Mouse (Mus musculus): ENCODE results near the gene Ptprm. TPM values are rescaled to one million over a fixed set of nuclear protein-coding genes. Genes with fewer than 3 reads are reported as not detected.

The Ptprm gene
- polyA plus RNA-seq, 1 experiment from 2014 or later, result 14.3 TPM

DNA sequence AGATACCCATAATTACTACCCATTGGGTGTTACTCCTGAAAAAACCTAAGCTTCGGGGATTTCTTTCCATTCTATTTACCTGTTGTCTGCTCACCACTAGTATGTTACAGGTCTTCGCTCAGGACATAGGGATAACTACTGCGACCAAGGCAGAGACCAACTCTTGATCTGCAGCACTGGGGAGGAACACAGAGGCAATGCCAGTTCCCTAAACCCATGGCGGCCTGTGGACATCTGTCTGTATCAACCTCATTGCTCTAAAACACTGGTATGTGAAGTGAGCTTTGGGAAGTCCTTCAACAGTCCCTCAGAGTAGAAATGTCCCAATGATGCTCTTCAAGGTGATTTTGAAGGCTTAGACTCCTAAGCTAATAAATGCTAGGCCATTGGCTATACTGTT lies 221.2 kb downstream of the Ptprm start:
- peaks cover 15% of the 10 kb centered on the region for H3K4me1 ChIP-seq
- H3K4me3 ChIP-seq, result no peak overlapping the region
- no peak for ATAC-seq (ENCODE audit: insufficient number of reproducible peaks, insufficient read depth, low FRiP score, low TSS enrichment, low read depth)
- H3K27me3 ChIP-seq, result no peaks in the 10 kb centered on the region
- H3K27ac ChIP-seq, result no peak overlapping the region
- no peak overlapping the region for H3K4me2 ChIP-seq
- H3K36me3 ChIP-seq, result no peaks in the 10 kb centered on the region
- H3K9me3 ChIP-seq, result no peaks in the 10 kb centered on the region
- no peak overlapping the region for H3K9ac ChIP-seq
- WGBS, result 91% methylated on average over 4 of the region's 4 CpGs

DNA sequence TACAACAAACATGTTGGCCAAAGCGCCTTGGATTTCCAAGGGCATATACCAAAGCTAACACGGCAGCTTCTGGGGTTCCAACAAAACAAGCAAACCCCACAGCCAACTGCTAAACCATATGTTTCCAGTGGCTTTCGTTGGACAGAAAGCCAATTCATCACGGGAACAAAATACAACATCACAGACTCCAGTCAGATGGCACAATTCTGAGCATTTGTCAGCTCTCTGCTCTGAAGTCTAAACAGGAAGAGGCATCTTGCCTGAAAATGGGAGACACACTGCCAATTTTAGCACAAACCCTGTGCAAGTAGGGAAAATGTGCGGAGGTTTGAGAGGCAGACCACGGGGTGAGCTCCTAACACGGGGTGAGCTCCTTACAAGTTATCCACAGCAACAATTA lies 226.7 kb downstream of the Ptprm start:
- Histone ChIP-seq H3K36me3 (no peaks in the 10 kb centered on the region), H3K4me1 (peaks cover 24% of the 10 kb centered on the region), H3K4me2 (no peak overlapping the region), H3K27ac (no peak overlapping the region), H3K9me3 (no peaks in the 10 kb centered on the region), H3K9ac (no peak overlapping the region), H3K27me3 (no peaks in the 10 kb centered on the region), H3K4me3 (no peak overlapping the region)
- no peak for ATAC-seq (ENCODE audit: insufficient number of reproducible peaks, insufficient read depth, low FRiP score, low TSS enrichment, low read depth)
- 64% methylated on average over 7 of the region's 7 CpGs for WGBS

DNA sequence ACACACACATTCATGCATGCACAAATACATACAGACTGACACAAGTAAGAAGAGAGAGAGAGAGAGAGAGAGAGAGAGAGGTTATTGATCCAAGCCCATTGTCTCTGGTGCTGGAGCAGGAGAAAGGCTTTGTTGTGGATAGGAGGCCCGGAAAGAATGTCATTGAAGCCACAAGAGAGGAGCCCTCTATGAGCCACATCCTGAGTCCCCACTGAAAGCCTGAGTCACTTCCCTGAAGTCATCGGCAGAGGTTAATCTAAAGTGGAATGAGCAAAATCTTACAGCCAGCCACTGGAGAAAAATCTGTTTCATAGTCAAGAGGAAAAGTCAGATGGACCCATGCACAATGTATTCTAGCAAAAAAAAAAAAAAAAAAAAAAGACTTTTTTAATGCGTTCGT lies 228.7 kb downstream of the Ptprm start:
- H3K9me3 ChIP-seq, result no peaks in the 10 kb centered on the region
- no peak overlapping the region for H3K27ac ChIP-seq
- H3K4me3 ChIP-seq, result no peak overlapping the region
- no peak overlapping the region for H3K4me2 ChIP-seq
- H3K9ac ChIP-seq, result no peak overlapping the region
- peaks cover 24% of the 10 kb centered on the region for H3K4me1 ChIP-seq
- no peaks in the 10 kb centered on the region for H3K27me3 ChIP-seq
- no peak for ATAC-seq (ENCODE audit: insufficient number of reproducible peaks, insufficient read depth, low FRiP score, low TSS enrichment, low read depth)
- 40% methylated on average over 4 of the region's 4 CpGs for WGBS
- H3K36me3 ChIP-seq, result no peaks in the 10 kb centered on the region

DNA sequence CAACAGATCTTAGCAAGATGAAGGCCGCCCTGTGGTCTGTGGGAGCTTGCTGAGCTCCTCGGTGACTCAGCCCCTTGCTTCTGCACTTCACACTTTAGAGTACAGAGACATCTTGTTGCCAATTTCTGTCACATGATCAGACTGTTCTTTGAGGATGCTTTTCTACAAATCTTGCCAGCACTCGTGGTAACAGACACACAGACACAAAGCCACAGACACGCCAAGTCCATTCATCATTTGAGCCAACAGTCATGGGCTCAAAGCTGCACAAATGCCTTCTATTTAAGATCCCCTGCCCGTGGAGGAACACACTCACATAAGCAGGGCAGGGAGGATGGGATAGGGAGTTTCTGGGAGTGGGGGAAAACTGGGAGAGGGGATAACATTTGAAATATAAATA lies 230.0 kb downstream of the Ptprm start:
- H3K9ac ChIP-seq, result no peak overlapping the region
- H3K27ac ChIP-seq, result no peak overlapping the region
- no peak overlapping the region for H3K4me2 ChIP-seq
- peaks cover 24% of the 10 kb centered on the region for H3K4me1 ChIP-seq
- no peaks in the 10 kb centered on the region for H3K36me3 ChIP-seq
- H3K27me3 ChIP-seq, result no peaks in the 10 kb centered on the region
- H3K4me3 ChIP-seq, result no peak overlapping the region
- ATAC-seq (ENCODE audit: insufficient number of reproducible peaks, insufficient read depth, low FRiP score, low TSS enrichment, low read depth), result no peak
- no peaks in the 10 kb centered on the region for H3K9me3 ChIP-seq
- 65% methylated on average over 5 of the region's 5 CpGs for WGBS

DNA sequence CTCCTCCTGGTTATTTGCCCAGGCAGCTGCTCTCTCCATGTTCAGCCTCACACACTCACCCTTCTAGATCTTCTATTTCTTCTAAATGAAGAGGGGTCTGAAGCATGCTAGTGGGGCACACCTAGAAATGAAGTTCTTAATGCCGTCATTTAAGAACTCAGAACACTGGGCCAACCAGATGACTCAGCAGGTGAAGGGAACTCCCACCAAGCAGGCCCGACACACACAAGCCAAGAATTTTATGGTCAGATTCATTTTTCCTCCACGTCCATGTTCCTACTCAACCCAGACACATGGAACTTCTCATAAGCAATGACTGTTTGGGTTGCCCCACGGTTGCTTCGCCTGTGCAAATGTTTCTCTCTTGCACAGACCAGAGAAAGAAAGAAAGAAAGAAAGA lies 230.5 kb downstream of the Ptprm start:
- Histone ChIP-seq H3K4me1 (peaks cover 24% of the 10 kb centered on the region), H3K4me2 (no peak overlapping the region), H3K9me3 (no peaks in the 10 kb centered on the region), H3K36me3 (no peaks in the 10 kb centered on the region), H3K27ac (no peak overlapping the region), H3K4me3 (no peak overlapping the region), H3K9ac (no peak overlapping the region), H3K27me3 (no peaks in the 10 kb centered on the region)
- no peak for ATAC-seq (ENCODE audit: insufficient number of reproducible peaks, insufficient read depth, low FRiP score, low TSS enrichment, low read depth)
- 82% methylated on average over 5 of the region's 5 CpGs for WGBS

DNA sequence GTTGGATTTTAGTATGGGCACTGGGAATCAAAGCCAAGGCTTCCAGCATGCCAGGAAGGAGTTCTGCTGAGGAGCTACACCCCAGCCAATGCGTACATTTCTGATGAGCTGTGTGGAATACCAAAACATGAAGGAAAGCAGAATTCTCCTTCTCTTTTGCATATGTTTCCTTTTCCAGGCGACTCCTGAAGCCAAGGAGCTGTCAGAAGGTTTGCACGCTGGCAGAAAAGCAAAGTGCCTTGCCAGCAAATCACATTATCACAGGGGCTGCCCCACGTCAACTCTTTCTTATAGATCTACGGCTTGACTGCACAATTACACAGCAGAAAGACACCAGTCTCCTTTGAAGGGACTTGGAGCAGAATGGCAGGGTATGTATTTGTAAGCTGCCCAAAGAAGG lies 233.4 kb downstream of the Ptprm start:
- Histone ChIP-seq H3K4me2 (no peak overlapping the region), H3K27ac (no peak overlapping the region), H3K9me3 (no peaks in the 10 kb centered on the region), H3K36me3 (no peaks in the 10 kb centered on the region), H3K9ac (no peak overlapping the region), H3K4me3 (no peak overlapping the region), H3K4me1 (peaks cover 7% of the 10 kb centered on the region), H3K27me3 (no peaks in the 10 kb centered on the region)
- no peak for ATAC-seq (ENCODE audit: insufficient number of reproducible peaks, insufficient read depth, low FRiP score, low TSS enrichment, low read depth)
- WGBS, result 71% methylated on average over 5 of the region's 5 CpGs

DNA sequence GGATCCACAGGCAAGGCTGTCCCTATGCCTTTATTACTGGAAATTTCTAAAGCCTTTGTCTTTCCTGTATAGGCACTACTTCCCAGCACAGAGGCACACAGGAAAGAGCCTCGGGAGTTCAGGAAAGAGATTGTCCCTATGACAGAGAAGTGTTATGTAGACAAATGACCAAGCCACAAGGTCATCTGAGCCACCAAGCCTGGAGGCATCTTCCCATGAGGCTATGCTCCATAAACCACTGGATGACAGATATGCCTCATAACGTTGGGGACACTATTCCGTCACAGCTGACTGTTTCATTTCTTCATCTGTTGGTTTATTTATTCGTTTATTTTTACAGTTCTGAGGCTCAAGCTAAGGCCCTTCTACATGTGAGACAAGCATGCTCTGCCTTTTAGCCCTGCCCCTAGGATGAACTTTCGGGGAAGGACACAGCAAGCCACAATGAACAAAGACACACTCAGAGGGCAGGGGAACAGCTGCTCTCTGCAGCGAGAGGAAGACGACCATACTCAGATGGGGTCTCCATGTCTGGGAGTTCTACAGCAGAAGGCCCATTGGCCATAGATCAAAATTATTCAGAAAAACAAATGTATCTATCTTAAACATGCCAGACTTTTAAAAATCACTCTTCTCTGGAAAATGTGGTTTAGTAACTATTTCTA lies 235.4 kb downstream of the Ptprm start:
- H3K9ac ChIP-seq, result no peak overlapping the region
- no peaks in the 10 kb centered on the region for H3K36me3 ChIP-seq
- no peaks in the 10 kb centered on the region for H3K27me3 ChIP-seq
- no peak overlapping the region for H3K4me3 ChIP-seq
- H3K27ac ChIP-seq, result no peak overlapping the region
- WGBS, result 46% methylated on average over 7 of the region's 7 CpGs
- peaks cover 10% of the 10 kb centered on the region; the same call in 1 of the 2 replicates for H3K4me1 ChIP-seq
- no peak for ATAC-seq (ENCODE audit: insufficient number of reproducible peaks, insufficient read depth, low FRiP score, low TSS enrichment, low read depth)
- H3K9me3 ChIP-seq, result no peaks in the 10 kb centered on the region
- no peak overlapping the region for H3K4me2 ChIP-seq

DNA sequence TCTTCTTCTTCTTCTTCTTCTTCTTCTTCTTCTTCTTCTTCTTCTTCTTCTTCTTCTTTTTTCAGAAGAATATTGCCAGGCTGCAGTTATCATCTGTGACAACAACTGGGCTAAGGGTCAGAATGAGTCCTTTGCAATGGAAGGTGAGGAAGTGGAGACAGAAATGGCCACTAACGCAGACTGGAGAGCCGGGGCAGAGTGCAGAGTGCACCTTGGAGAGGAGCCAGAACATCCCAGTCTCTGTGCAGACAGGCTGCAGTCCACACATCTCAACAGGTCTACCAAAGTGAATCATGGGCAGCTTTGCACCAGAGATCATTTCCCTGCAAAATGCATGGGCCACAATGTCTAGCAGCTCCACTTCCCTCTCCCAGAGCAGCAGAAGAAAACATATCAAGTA lies 239.4 kb downstream of the Ptprm start:
- WGBS, result 92% methylated on average over 2 of the region's 2 CpGs
- Histone ChIP-seq H3K4me1 (peaks cover 7% of the 10 kb centered on the region; the same call in 1 of the 2 replicates), H3K27ac (no peak overlapping the region), H3K36me3 (no peaks in the 10 kb centered on the region), H3K4me3 (no peak overlapping the region), H3K4me2 (no peak overlapping the region), H3K27me3 (no peaks in the 10 kb centered on the region), H3K9me3 (no peaks in the 10 kb centered on the region), H3K9ac (no peak overlapping the region)
- ATAC-seq (ENCODE audit: insufficient number of reproducible peaks, insufficient read depth, low FRiP score, low TSS enrichment, low read depth), result no peak

DNA sequence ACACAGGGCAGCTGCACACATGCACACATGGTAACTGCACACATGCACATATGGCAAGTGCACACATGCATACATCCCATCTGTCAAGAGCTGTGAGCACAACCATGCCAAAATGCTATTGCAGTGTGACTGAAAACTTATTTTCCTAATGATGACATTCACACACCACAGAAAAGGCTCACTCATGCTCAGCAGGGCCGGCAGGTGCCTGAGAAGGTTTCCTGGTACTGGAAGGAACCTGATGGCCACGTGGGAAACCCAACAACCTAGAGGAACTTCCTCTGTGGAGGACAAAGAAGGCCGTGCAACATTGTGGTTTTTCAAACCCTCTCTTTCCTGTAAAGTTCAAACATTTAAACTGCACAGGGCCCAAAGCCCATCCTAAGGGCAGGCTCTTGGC lies 241.6 kb downstream of the Ptprm start:
- no peak overlapping the region for H3K9ac ChIP-seq
- H3K9me3 ChIP-seq, result no peaks in the 10 kb centered on the region
- ATAC-seq (ENCODE audit: insufficient number of reproducible peaks, insufficient read depth, low FRiP score, low TSS enrichment, low read depth), result no peak
- H3K4me3 ChIP-seq, result no peak overlapping the region
- peaks cover 7% of the 10 kb centered on the region; the same call in 1 of the 2 replicates for H3K4me1 ChIP-seq
- WGBS, result 75% methylated on average over 3 of the region's 3 CpGs
- H3K4me2 ChIP-seq, result no peak overlapping the region
- H3K27ac ChIP-seq, result no peak overlapping the region
- no peaks in the 10 kb centered on the region for H3K36me3 ChIP-seq
- H3K27me3 ChIP-seq, result no peaks in the 10 kb centered on the region

DNA sequence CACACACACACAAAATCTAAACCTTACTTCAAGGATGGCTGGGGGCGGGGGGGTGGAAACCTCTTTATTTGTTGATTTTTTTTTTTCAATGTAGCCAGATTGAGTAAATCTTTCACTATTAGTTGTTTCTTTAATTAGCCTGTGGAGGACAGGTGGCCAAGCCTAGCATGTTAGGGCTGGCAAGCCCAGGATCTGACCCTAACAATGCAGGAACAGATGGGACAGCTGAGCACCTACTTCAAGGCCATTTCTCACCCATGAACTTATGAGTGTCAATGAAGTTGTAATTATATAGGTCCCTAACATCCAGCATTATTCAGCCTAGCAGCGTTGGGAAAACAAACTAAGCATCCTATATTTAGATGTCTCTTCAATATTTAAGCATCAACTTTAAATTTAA lies 248.1 kb downstream of the Ptprm start:
- Histone ChIP-seq H3K27me3 (no peaks in the 10 kb centered on the region), H3K4me3 (no peak overlapping the region), H3K27ac (no peak overlapping the region), H3K9me3 (no peaks in the 10 kb centered on the region), H3K9ac (no peak overlapping the region), H3K4me2 (no peak overlapping the region), H3K4me1 (no peaks in the 10 kb centered on the region; the same call in 1 of the 2 replicates), H3K36me3 (no peaks in the 10 kb centered on the region)
- 87% methylated on average over 2 of the region's 2 CpGs for WGBS
- ATAC-seq (ENCODE audit: insufficient number of reproducible peaks, insufficient read depth, low FRiP score, low TSS enrichment, low read depth), result no peak

DNA sequence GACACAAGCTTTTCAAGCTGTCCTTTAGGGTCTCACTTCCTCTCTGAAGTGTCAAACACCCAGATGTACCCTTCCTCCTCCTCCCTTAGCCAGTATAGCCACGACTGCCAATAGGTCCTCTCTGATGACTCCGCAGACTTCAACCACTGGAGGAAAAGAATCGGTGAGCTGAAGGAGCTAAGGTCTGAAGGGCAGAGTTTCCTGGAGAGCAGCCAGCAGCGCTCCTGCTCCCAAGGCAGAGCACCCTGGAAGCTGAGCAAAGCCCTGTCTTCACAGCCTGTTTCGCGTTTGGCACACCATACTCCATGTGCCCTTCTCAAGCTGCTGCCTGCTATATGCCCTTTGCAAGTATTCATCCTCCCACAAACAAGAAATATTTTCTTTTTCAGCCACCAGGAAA lies 252.2 kb downstream of the Ptprm start:
- no peak for ATAC-seq (ENCODE audit: insufficient number of reproducible peaks, insufficient read depth, low FRiP score, low TSS enrichment, low read depth)
- no peaks in the 10 kb centered on the region for H3K27me3 ChIP-seq
- H3K27ac ChIP-seq, result no peak overlapping the region
- no peak overlapping the region for H3K4me2 ChIP-seq
- no peaks in the 10 kb centered on the region for H3K9me3 ChIP-seq
- H3K36me3 ChIP-seq, result no peaks in the 10 kb centered on the region
- 69% methylated on average over 6 of the region's 6 CpGs for WGBS
- no peak overlapping the region for H3K4me3 ChIP-seq
- H3K4me1 ChIP-seq, result peaks cover 6% of the 10 kb centered on the region; the same call in 1 of the 2 replicates
- H3K9ac ChIP-seq, result no peak overlapping the region

DNA sequence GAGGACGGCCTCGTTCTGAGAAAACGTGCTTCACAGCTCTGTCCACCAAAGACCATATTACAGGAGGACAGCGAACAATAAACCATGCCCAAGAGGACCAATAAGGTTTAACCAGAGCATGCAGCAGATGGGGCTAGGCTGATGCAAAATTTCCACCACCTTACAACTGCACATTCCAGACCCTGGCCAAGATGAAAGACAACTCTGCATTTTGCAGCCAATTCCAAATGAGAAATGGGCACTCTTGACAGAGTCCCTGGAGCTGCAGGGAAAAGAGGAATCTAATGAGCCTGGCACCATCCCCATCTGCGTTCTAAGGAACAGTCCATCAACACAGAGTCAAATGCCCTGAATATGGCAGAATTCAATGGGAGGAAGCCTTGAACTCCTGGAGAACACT lies 263.3 kb downstream of the Ptprm start:
- ATAC-seq (ENCODE audit: insufficient number of reproducible peaks, insufficient read depth, low FRiP score, low TSS enrichment, low read depth), result no peak
- no peak overlapping the region for H3K9ac ChIP-seq
- H3K4me2 ChIP-seq, result no peak overlapping the region
- no peaks in the 10 kb centered on the region for H3K27me3 ChIP-seq
- no peaks in the 10 kb centered on the region for H3K36me3 ChIP-seq
- no peaks in the 10 kb centered on the region for H3K4me1 ChIP-seq
- 81% methylated on average over 5 of the region's 5 CpGs for WGBS
- no peaks in the 10 kb centered on the region for H3K9me3 ChIP-seq
- no peak overlapping the region for H3K27ac ChIP-seq
- H3K4me3 ChIP-seq, result no peak overlapping the region

Measured in embryonic facial prominence, embryonic 13.5 days (tissue).